Mouse (Mus musculus) monocyte, adult 59 days (primary cell): Measurements from ENCODE around the gene Vmn1r10. TPM values are rescaled to one million over a fixed set of nuclear protein-coding genes. Genes with fewer than 3 reads are reported as not detected.

ENCODE experiments used
- total RNA-seq, 2 experiments: library from RNA; stranded (reverse); gene quantifications; one replicate each; pipeline ENCODE4 v1.2.4; 2023

The Vmn1r10 gene
- total RNA-seq = not detected

DNA sequence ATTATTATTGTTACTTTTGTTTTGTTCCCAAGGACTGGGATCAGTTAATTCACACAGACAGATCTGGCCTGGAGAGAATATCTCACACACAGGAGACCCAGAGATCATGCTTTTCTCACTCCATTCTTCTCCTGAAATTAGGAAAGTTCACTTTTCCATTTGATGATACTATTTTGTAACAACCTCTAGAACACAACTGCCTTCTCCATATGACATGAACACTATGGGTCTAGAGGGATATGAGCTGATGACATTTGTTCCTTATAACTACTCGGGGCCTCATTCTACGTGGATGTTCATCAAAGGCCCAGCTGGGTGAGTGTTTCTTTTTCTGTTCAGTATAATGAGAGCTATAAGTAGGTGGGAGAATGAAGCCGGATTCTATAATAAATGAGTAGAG lies at the start of gene Vmn1r10:
Gene Vmn1r10, plus strand, starts transcription at position 301 of the 400 bp plus-strand sequence.

DNA sequence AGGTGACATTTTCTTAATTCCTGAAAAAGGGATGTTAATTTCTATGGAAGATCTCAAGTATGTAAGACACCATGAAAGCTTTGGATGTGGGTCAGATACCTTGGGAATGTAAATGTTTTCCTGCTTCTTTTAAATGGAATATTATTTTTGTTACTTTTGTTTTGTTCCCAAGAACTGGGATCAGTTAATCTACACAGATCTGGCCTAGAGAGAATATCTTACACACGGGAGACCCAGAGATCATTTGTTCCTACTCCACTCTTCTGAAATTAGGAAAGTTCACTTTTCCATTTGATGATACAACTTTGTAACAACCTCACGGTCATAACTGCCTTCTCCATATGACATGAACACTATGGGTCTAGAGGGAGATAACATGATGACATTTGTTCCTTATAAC lies 42.8 kb upstream of the Vmn1r10 start, which contains the start of gene Vmn1r9:
Gene Vmn1r9, plus strand, starts transcription at position 301 of the 400 bp plus-strand sequence.

DNA sequence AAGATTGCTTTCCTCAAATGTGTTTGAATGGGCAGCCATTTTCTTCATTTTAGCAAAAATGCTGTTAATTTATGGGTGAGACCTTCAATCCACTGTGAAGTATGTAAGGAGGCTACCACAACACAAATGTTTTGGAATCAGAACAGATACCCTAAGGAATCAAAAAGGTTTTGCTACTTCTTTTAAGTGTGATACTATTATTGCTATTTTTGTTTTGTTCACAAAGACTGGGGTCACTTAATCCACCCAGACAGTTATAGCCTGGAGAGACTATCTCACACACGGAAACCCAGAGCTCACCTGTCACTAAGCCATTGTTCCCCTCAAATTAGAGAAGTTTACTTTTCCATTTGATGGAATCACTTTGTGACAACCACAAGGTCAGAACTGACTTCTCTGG lies 23.9 kb downstream of the Vmn1r10 start, which contains the start of gene Vmn1r11:
Gene Vmn1r11, plus strand, starts transcription at position 301 of the 400 bp plus-strand sequence.

DNA sequence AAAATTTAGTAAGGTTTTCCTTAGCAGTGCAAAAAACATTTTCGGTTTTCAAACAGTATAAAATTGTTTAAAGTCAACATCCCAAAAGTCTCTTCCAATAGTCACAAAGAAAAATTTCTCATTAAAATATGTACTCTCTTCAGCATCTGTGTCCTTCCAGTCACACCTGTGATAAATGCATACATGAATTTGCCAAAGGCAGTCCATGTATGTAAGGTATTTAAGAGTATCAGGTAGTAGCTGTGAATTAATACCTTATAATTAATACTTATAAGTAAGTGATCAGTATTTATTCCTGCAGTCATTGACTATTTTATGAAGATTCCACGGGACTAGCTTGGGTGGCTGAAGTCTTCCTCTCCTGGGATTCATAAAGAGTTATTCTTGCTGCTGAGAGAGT lies 47.4 kb downstream of the Vmn1r10 start, which contains the start of gene Vmn1r12:
Gene Vmn1r12, plus strand, starts transcription at position 301 of the 400 bp plus-strand sequence.

Other genes with a start within 250 kb of the Vmn1r10 start
- gene Nt5c3, start 185.5 kb upstream of the Vmn1r10 start, total RNA-seq = 10 to 100 TPM; 19.1 to 22.6 TPM
- not detected for gene Vmn1r4, start 185.4 kb upstream of the Vmn1r10 start, total RNA-seq
- gene Vmn1r5, start 139.2 kb upstream of the Vmn1r10 start, total RNA-seq = not detected
- not detected for gene Vmn1r6, start 112.2 kb upstream of the Vmn1r10 start, total RNA-seq
- not detected for gene Vmn1r7, start 84.1 kb upstream of the Vmn1r10 start, total RNA-seq
- gene Vmn1r8, start 77.2 kb upstream of the Vmn1r10 start, total RNA-seq = not detected
- not detected for gene Vmn1r9, start 42.7 kb upstream of the Vmn1r10 start, total RNA-seq
- gene Vmn1r11, start 24.0 kb downstream of the Vmn1r10 start, total RNA-seq = not detected
- under 1 TPM in 1 of 2 experiments, not detected in 1; 0.09 TPM for gene Vmn1r12, start 47.5 kb downstream of the Vmn1r10 start, total RNA-seq
- not detected for gene Vmn1r13, start 93.8 kb downstream of the Vmn1r10 start, total RNA-seq
- gene Vmn1r14, start 122.2 kb downstream of the Vmn1r10 start, total RNA-seq = not detected
- gene Vmn1r15, start 148.5 kb downstream of the Vmn1r10 start, total RNA-seq = not detected
- not detected for gene Vmn1r16, start 220.0 kb downstream of the Vmn1r10 start, total RNA-seq